Comparison of ENCODE assay signal across 18 mouse cellular contexts in genomic region chr4:145054369-145054768, GRCm38 (mm10).
DNase-seq lines count a peak whose midpoint lies in the region; ATAC-seq and TF ChIP-seq lines count a peak whose summit lies in the region.
"Had no signal": no experiment of that assay in that cellular context is flagged by ENCODE, and none has a peak within 500 bp of the region (broad histone marks: within the 10 kb centered on the region; RNA-seq: fewer than 3 reads in every experiment).

No protein-coding gene starts in this region.

- H3K9me3 ChIP-seq in intestine, embryonic 16.5 days (ENCODE audit: control insufficient read depth, low read length) = no peaks in the 10 kb centered on the region
- no peaks in the 10 kb centered on the region for H3K9me3 ChIP-seq in intestine, embryonic 15.5 days
- H3K9me3 ChIP-seq in kidney, embryonic 16.5 days (ENCODE audit: low read length) = no peaks in the 10 kb centered on the region
- H3K9me3 ChIP-seq in intestine, postnatal 0 days (ENCODE audit: control insufficient read depth) = no peaks in the 10 kb centered on the region
- H3K9me3 ChIP-seq in limb, embryonic 10.5 days (replicated peaks) = no peaks in the 10 kb centered on the region
- H3K9me3 ChIP-seq: embryonic facial prominence, embryonic 12.5 days; forebrain, embryonic 15.5 days; heart, embryonic 10.5 days had no signal

- H3K4me2 ChIP-seq in intestine, embryonic 16.5 days (ENCODE audit: low read depth, low read length) = no peak overlapping the region
- no peak overlapping the region for H3K4me2 ChIP-seq in intestine, embryonic 15.5 days (replicated peaks)
- H3K4me2 ChIP-seq in kidney, embryonic 16.5 days (replicated peaks; ENCODE audit: low read depth, low read length) = no peak overlapping the region
- H3K4me2 ChIP-seq in intestine, postnatal 0 days (replicated peaks; ENCODE audit: low read depth) = no peak overlapping the region
- H3K4me2 ChIP-seq: embryonic facial prominence, embryonic 12.5 days; forebrain, embryonic 15.5 days had no signal

- peaks cover 17% of the 10 kb centered on the region; the same call in 1 of the 2 replicates for H3K36me3 ChIP-seq in intestine, embryonic 16.5 days (ENCODE audit: control insufficient read depth, insufficient read depth, low read length)
- H3K36me3 ChIP-seq in intestine, embryonic 15.5 days = peaks cover 8% of the 10 kb centered on the region; the same call in 1 of the 2 replicates
- H3K36me3 ChIP-seq in kidney, embryonic 16.5 days (ENCODE audit: insufficient read depth, low read length) = peaks cover 26% of the 10 kb centered on the region; the same call in 1 of the 2 replicates
- peaks cover 75% of the 10 kb centered on the region for H3K36me3 ChIP-seq in intestine, postnatal 0 days (ENCODE audit: control insufficient read depth, insufficient read depth)
- peaks cover 49% of the 10 kb centered on the region for H3K36me3 ChIP-seq in limb, embryonic 10.5 days

- no peak overlapping the region for H3K9ac ChIP-seq in intestine, embryonic 16.5 days (ENCODE audit: low read depth, low read length)
- H3K9ac ChIP-seq in intestine, embryonic 15.5 days = no peak overlapping the region
- no peak overlapping the region for H3K9ac ChIP-seq in kidney, embryonic 16.5 days (replicated peaks; ENCODE audit: low read length)
- H3K9ac ChIP-seq in intestine, postnatal 0 days (ENCODE audit: low read depth, low read length) = no peak overlapping the region
- H3K9ac ChIP-seq: embryonic facial prominence, embryonic 12.5 days; forebrain, embryonic 15.5 days had no signal

- no peak overlapping the region for H3K27ac ChIP-seq in intestine, embryonic 16.5 days (ENCODE audit: low read length)
- no peak overlapping the region for H3K27ac ChIP-seq in intestine, embryonic 15.5 days
- H3K27ac ChIP-seq in kidney, embryonic 16.5 days (ENCODE audit: low read length) = no peak overlapping the region
- H3K27ac ChIP-seq in intestine, postnatal 0 days (ENCODE audit: low read depth, low read length) = peak overlapping the region; percentile 62; the same call in 1 of the 2 replicates
- 0 out of 2 replicates have a peak overlapping the region, but pooled peaks have one; percentile 28 for H3K27ac ChIP-seq in limb, embryonic 10.5 days
- H3K27ac ChIP-seq: embryonic facial prominence, embryonic 12.5 days; forebrain, embryonic 15.5 days; heart, embryonic 10.5 days had no signal

- TF ChIP-seq CTCF in intestine, postnatal 0 days (IDR thresholded peaks at IDR 0.05; ENCODE audit: low read depth) = no peak

- 61% methylated on average over 3 of the region's 3 CpGs for WGBS in intestine, embryonic 16.5 days
- WGBS in intestine, embryonic 15.5 days = 71% methylated on average over 3 of the region's 3 CpGs
- 59% methylated on average over 3 of the region's 3 CpGs for WGBS in kidney, embryonic 16.5 days
- WGBS in intestine, postnatal 0 days = 52% methylated on average over 3 of the region's 3 CpGs
- WGBS in limb, embryonic 10.5 days = 78% methylated on average over 3 of the region's 3 CpGs

- no peak overlapping the region for H3K4me3 ChIP-seq in intestine, embryonic 16.5 days (ENCODE audit: low read length)
- H3K4me3 ChIP-seq in intestine, embryonic 15.5 days (replicated peaks) = no peak overlapping the region
- H3K4me3 ChIP-seq in kidney, embryonic 16.5 days (ENCODE audit: low read length) = no peak overlapping the region
- H3K4me3 ChIP-seq in intestine, postnatal 0 days (ENCODE audit: low read depth, low read length) = no peak overlapping the region
- no peak overlapping the region for H3K4me3 ChIP-seq in limb, embryonic 10.5 days
- H3K4me3 ChIP-seq: embryonic facial prominence, embryonic 12.5 days; forebrain, embryonic 15.5 days; heart, embryonic 10.5 days had no signal

- peaks cover 23% of the 10 kb centered on the region for H3K4me1 ChIP-seq in intestine, embryonic 16.5 days (ENCODE audit: control insufficient read depth, insufficient read depth, low read length)
- peaks cover 18% of the 10 kb centered on the region for H3K4me1 ChIP-seq in intestine, embryonic 15.5 days (replicated peaks)
- peaks cover 27% of the 10 kb centered on the region for H3K4me1 ChIP-seq in kidney, embryonic 16.5 days (ENCODE audit: insufficient read depth, low read length)
- peaks cover 10% of the 10 kb centered on the region; the same call in 1 of the 2 replicates for H3K4me1 ChIP-seq in intestine, postnatal 0 days (replicated peaks; ENCODE audit: control insufficient read depth, insufficient read depth, low read length)
- peaks cover 58% of the 10 kb centered on the region for H3K4me1 ChIP-seq in limb, embryonic 10.5 days

- H3K27me3 ChIP-seq in intestine, embryonic 16.5 days (replicated peaks; ENCODE audit: control insufficient read depth, insufficient read depth, low read length) = no peaks in the 10 kb centered on the region
- H3K27me3 ChIP-seq in intestine, embryonic 15.5 days (replicated peaks) = no peaks in the 10 kb centered on the region; the same call in 1 of the 2 replicates
- no peaks in the 10 kb centered on the region for H3K27me3 ChIP-seq in kidney, embryonic 16.5 days (ENCODE audit: insufficient read depth, low read length)
- no peaks in the 10 kb centered on the region for H3K27me3 ChIP-seq in intestine, postnatal 0 days (replicated peaks; ENCODE audit: control insufficient read depth, insufficient read depth, low read length)
- no peaks in the 10 kb centered on the region for H3K27me3 ChIP-seq in limb, embryonic 10.5 days (ENCODE audit: low read depth, poor library complexity, severe bottlenecking)
- H3K27me3 ChIP-seq: embryonic facial prominence, embryonic 12.5 days; forebrain, embryonic 15.5 days had no signal

- DNase-seq in kidney, adult 9 months = peak; percentile 81
- DNase-seq in limb, embryonic 10.5 days (ENCODE audit: low spot score) = no peak
- no peak for DNase-seq in gastrocnemius, postnatal 10 days
- DNase-seq: adrenal gland, postnatal 10 days; cerebellum, adult 11 months; cerebellum, adult 8-10 months; cerebellum, postnatal 25 days; heart, adult 18-20 months; heart, postnatal 10 days; heart, postnatal 4 days had no signal

- 0 out of 2 replicates have a peak, but pooled peaks have one; percentile 24 for ATAC-seq in intestine, embryonic 16.5 days
- no peak for ATAC-seq in intestine, embryonic 15.5 days
- no peak for ATAC-seq in kidney, embryonic 16.5 days (ENCODE audit: low FRiP score, low TSS enrichment)
- ATAC-seq in intestine, postnatal 0 days = peak; percentile 76
- ATAC-seq in megakaryocyte-erythroid progenitor cell, adult 5-6 weeks (replicated peaks; ENCODE audit: low FRiP score, low TSS enrichment, poor library complexity, severe bottlenecking) = no peak
- ATAC-seq: forebrain, embryonic 15.5 days had no signal

Comparison
In these comparisons a context has a peak if more than half of its experiments do, and no peak if none do; other contexts are left out.
1. ATAC-seq: peak in intestine, embryonic 16.5 days (single experiment) and intestine, postnatal 0 days (single experiment); none in intestine, embryonic 15.5 days (single experiment), kidney, embryonic 16.5 days (single experiment) and megakaryocyte-erythroid progenitor cell, adult 5-6 weeks (single experiment).
2. H3K27ac ChIP-seq: peak in intestine, postnatal 0 days (single experiment) and limb, embryonic 10.5 days (single experiment); none in intestine, embryonic 16.5 days (single experiment), intestine, embryonic 15.5 days (single experiment) and kidney, embryonic 16.5 days (single experiment).